Mouse (Mus musculus) frontal cortex, postnatal 10 days (tissue): Measurements from ENCODE around the gene Olfr201.
"Not testable (repeated sequence)": the region's sequence is repeated elsewhere in the genome, so short reads cannot be mapped to it uniquely, and the experiment has no call there.

Experiments
- DNase-seq, 2 experiments: peaks; one replicate each; pipeline ENCODE4 v3.0.0; 2022; ENCODE audit warnings: low spot score in 2 of 2, mixed read lengths in 1 of 2

Olfr201 gene

DNA sequence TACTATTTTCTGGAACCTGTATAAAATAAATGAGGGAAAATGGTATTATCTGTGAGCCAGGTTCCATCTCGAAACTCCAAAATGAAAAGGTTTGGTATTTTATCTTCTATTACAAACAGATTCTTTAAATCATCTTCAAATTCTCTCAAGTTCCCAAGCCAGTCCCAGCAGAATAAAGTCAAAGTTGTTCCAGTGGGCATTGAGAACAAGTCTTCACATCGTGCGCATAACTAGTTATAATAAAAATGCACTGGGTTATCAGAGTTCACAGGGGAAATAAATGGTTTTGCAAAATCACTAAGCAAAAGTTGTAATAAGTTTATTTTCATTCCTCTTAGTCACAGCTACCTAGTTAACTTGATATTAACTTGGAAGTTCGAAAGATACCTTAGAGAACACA is at the start of gene Olfr201:
Gene Olfr201, minus strand, starts transcription at position 101 of the 400 bp plus-strand sequence.
- DNase-seq = not testable (repeated sequence)

DNA sequence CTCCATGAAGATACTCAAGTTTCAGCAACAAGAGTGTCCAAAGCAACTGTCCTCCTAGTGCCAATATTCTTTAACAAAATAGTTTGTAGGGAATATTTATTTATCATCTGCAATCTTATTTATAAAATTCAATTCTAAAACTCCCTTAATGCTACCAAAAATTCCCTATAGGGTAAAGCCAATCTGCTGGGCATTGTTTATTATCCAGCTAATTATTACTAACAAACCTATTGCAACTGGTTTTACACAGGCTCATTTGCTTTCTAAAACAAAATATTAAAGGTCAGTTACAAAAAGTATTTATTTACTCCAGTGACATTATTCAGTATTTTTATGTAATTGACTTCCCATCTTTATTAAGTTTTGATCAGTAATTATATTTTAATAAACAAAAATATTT is 45.7 kb upstream of the Olfr201 start, which contains the start of gene Olfr204:
Gene Olfr204, minus strand, starts transcription at position 101 of the 400 bp plus-strand sequence.
- DNase-seq = no peak

DNA sequence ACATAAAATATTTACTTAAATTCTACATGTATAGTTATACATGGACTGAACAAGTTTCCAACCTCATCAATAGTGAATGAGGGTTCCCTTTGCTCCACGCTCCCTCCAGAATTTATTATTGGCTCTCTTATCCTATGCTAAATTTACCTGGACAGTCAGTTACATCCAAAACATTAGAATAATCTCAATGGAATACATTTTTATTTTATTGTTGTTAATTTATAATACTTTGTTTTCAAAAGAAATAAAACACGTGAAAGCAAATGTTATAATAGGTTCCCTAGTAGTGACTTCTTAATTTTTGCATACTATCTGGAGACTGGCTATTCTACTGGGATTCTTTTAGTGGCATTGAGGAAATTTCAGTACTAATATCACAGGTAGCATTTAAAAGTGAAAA is 26.1 kb upstream of the Olfr201 start, which contains the start of gene Olfr203:
Gene Olfr203, plus strand, starts transcription at position 301 of the 400 bp plus-strand sequence.
- no peak for DNase-seq

DNA sequence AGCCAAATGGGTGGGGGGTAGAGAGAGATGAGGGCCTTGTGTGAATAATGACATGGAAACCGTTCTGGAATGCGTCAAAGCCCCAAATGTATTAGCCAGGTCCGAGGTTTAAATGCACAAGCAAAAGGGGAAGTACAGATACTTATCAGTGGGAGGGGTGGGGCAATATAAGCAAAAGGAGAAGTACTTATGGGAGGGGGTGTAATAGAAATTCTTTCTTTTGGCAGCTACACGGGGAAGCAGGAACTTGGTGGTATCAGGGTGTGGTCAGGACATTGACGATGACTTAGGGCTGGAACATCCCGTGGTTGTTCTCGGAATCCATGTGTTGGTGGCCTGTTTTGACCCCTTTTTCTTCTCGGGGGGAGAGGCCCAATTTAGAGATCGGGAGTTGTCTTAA is 15.1 kb upstream of the Olfr201 start:
- not testable (repeated sequence) for DNase-seq

DNA sequence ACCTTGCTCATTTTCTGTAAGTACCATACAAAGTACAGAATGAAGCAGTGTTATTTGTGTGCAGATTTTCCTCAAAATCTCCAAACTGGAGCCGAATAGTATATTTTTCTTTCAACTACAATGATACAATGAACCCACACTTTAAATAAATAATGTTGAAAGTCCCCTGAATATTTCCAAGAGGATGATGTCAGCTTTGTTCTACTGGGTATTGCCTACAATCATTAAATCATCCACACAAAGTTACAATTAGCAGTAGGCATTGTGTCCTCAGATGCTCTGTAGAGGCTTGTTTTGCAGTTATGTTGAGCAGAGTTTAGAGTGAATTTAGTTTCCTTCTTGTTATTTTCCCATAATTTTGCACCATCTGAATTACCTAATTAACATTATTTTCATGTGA is 14.3 kb upstream of the Olfr201 start, which contains the start of gene Olfr202:
Gene Olfr202, minus strand, starts transcription at position 101 of the 400 bp plus-strand sequence.
- DNase-seq = no peak

DNA sequence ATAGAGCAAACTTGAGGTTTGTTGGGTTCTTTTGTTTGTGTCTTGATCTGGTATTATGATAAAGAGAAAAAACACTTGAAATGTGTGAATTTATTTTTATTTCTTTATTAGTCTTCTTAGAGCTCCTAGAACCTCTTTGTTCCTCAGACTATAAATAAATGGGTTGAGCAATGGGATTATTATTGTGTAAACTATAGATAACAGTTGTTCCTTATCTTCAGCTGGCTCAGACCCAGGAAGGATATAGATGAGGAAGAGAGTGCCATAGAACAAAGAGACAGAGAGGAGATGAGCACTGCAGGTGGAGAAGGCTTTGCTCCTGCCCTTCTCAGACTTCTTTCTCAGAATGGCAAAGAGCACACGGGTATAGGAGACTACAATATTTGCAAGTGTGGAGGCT is 11.0 kb upstream of the Olfr201 start:
- no peak for DNase-seq

DNA sequence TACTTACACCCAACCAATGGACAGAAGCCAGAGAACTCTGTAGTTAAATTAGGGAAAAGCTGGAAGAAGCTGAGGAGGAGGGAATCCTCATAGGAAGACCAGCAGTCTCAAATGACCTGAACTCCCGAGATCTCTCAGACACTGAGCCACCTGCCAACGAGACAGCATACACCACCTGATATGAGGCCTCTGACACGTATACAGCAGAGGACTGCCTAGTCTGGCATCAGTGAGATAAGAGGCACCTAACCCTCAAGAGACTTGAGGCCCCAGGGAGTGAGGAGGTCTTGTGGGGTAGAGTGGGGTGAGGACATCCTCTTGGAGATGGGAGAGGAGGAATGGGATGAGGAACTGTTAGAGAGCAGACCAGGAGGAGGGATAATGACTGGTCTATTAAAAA is 8.1 kb upstream of the Olfr201 start:
- no peak for DNase-seq

DNA sequence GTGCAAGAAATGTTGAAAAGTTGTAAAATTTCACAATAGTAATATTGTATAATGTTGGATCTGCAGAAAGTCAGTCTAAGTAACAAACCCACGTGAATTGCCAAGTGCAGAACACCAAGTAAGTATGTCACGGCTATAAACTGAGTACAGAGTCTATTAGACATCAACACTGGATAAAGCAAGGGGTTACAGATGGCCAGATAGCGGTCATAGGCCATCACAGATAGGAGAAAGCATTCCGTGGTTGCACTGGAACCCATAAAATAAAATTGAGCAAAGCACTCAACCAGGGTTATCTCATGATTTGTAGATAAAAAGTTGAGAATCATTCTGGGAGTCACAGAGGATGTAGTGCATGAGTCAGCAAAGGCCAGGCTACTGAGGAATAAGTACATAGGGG is 3.3 kb downstream of the Olfr201 start:
- not testable (repeated sequence) for DNase-seq

DNA sequence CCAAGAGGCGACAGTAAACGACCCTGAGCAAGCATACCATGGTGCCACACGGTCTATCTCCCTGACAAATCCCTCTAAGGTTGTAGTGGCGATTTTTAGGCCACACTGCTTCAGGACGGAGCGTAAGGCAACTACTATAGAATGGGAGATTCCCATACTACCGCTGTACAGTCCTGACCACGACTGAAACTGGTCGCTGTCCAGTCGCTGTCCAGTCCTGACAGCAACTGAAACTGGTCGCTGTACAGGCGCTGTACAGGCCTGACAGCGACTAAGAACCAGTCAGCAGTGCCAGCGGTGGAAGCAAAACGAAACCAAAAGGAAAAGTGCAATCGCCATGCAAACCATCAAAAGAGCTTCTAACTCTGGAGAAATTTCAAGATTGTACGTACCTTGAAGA is 22.7 kb downstream of the Olfr201 start:
- no peak for DNase-seq

DNA sequence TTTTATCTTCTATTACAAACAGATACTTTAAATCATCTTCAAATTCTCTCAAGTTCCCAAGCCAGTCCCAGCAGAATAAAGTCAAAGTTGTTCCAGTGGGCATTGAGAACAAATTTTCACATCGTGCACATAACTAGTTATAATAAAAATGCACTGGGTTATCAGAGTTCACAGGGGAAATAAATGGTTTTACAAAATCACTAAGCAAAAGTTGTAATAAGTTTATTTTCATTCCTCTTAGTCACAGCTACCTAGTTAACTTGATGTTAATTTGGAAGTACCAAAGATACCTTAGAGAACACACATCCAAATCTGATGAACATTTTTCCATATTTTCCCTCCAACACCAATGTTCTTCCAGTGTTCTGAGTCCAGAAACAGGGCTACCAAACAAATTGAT is 52.8 kb downstream of the Olfr201 start, which contains the start of gene Olfr199:
Gene Olfr199, minus strand, starts transcription at position 101 of the 400 bp plus-strand sequence.
- DNase-seq = not testable (repeated sequence)

DNA sequence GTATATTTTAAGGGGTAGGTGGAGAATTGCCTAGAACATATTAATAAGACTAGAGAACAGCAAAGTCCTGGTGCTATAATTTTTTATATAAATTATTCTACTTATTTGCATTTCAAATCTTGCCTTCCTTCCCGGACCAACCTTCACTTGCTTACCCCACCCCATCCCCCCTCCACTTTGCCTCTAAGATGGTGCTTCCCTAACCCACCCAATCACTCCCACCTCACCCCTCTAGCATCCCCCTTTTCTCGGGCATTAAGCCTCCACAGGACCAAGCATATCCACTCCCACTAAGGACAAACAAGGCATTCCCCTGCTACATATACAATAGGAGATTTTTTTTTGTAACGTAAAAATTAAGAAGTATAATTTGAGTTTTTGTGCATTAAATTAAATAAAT is 54.6 kb downstream of the Olfr201 start:
- not testable (repeated sequence) for DNase-seq
